Mouse (Mus musculus): ENCODE results near the gene Pla2r1.

- TF ChIP-seq POLR2A (IDR thresholded peaks at IDR 0.05; ENCODE audit: borderline replicate concordance, extremely low read depth, insufficient read depth, insufficient read length, poor library complexity, severe bottlenecking) = no peak
- no peak for TF ChIP-seq CTCF (IDR thresholded peaks at IDR 0.05; ENCODE audit: borderline replicate concordance, extremely low read depth, insufficient read depth, insufficient read length)
Observed at GRCm38 (mm10) chr2:60552177-60552901, 769 bp downstream of the Pla2r1 start.
